Mouse (Mus musculus) G1E (cell line): ENCODE measurements at regions not wholly inside any gene's neighbourhood (a gene's known extent, or its start where the extent isn't known, plus 50 kb on each side); places are given as distances from the start of the nearest gene placed in this dataset.

Experiments
- ATAC-seq: 2 replicates; pipeline ENCODE4 v1.8.0; 2016; ENCODE audit warnings: mild to moderate bottlenecking; ENCODE audit not compliant: insufficient number of reproducible peaks, poor library complexity, low FRiP score, severe bottlenecking; ENCODE audit errors: extremely low read depth
- DNase-seq: peaks from one replicate; pipeline ENCODE4 v3.0.0; 2012; ENCODE audit warnings: low spot score
- H3K27me3 ChIP-seq: 2 replicates; pipeline ENCODE4 v1.6.1; 2012; ENCODE audit warnings: mild to moderate bottlenecking, low read length, inconsistent platforms; ENCODE audit not compliant: insufficient read depth
- H3K36me3 ChIP-seq: replicated peaks from 2 replicates; pipeline ENCODE3; 2012; ENCODE audit warnings: mild to moderate bottlenecking, inconsistent platforms
- H3K4me1 ChIP-seq: 2 replicates; pipeline ENCODE4 v1.6.1; 2012; ENCODE audit warnings: low read depth, low read length, inconsistent platforms, mixed read lengths; ENCODE audit not compliant: insufficient read depth
- H3K4me3 ChIP-seq: 2 replicates; pipeline ENCODE4 v1.5.1; 2012; ENCODE audit warnings: low read depth, mild to moderate bottlenecking, inconsistent platforms, low read length, moderate library complexity, mixed read lengths
- H3K9me3 ChIP-seq: replicated peaks from 2 replicates; pipeline ENCODE4 v1.6.1; 2012; ENCODE audit warnings: inconsistent platforms
- CTCF ChIP-seq: IDR thresholded peaks from 2 replicates; pipeline ENCODE4 v1.5.1; 2012; ENCODE audit warnings: low read depth, low read length, inconsistent platforms, mixed read lengths
- GATA1 ChIP-seq: IDR thresholded peaks from 2 replicates; pipeline ENCODE4 v1.6.1; 2012; ENCODE audit warnings: borderline replicate concordance, low read length, inconsistent platforms, mixed read lengths
- GATA2 ChIP-seq: IDR thresholded peaks from 2 replicates; pipeline ENCODE4 v1.6.1; 2012; ENCODE audit warnings: low read depth, low read length, inconsistent platforms, borderline replicate concordance
- POLR2AphosphoS5 ChIP-seq: IDR thresholded peaks from 2 replicates; pipeline ENCODE4 v1.6.1; 2012; ENCODE audit warnings: low read depth, low read length, inconsistent platforms; ENCODE audit not compliant: insufficient replicate concordance
- TAL1 ChIP-seq: conservative IDR thresholded peaks from 2 replicates; pipeline ENCODE4 v1.6.1; 2012; ENCODE audit warnings: low read depth, low read length, inconsistent platforms, mixed read lengths

DNA sequence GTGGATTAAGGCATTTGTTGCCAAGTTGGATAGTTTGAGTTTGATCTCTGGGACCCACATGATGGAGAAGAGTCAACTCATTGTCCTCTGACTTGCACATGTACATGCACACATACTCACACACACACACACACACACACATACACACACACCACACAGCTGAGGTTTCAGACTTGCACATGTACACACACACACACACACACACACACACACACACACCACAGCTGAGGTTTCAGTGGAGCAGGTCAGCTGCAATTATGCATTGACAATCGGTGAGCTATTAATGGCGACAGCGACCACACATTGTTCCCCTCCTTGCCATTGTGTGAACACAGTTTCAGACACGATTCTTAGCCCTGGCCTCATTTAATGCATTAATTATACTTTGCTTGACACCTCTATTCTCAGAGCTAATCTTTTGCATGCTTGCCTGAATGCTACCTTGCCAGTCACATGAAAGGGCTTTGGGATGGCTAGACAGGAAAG is 90.2 kb downstream of the Vegfa start:
- H3K9me3 ChIP-seq = no peaks in the 10 kb centered on the region
- no peaks in the 10 kb centered on the region for H3K4me1 ChIP-seq
- TF ChIP-seq GATA1 = no peak
- TF ChIP-seq GATA2 = no peak
- no peak for TF ChIP-seq POLR2AphosphoS5
- no peak for TF ChIP-seq CTCF
- TF ChIP-seq TAL1 = no peak
- no peak overlapping the region for H3K4me3 ChIP-seq
- H3K27me3 ChIP-seq = no peaks in the 10 kb centered on the region
- no peaks in the 10 kb centered on the region for H3K36me3 ChIP-seq
- ATAC-seq = no peak
- DNase-seq = no peak

DNA sequence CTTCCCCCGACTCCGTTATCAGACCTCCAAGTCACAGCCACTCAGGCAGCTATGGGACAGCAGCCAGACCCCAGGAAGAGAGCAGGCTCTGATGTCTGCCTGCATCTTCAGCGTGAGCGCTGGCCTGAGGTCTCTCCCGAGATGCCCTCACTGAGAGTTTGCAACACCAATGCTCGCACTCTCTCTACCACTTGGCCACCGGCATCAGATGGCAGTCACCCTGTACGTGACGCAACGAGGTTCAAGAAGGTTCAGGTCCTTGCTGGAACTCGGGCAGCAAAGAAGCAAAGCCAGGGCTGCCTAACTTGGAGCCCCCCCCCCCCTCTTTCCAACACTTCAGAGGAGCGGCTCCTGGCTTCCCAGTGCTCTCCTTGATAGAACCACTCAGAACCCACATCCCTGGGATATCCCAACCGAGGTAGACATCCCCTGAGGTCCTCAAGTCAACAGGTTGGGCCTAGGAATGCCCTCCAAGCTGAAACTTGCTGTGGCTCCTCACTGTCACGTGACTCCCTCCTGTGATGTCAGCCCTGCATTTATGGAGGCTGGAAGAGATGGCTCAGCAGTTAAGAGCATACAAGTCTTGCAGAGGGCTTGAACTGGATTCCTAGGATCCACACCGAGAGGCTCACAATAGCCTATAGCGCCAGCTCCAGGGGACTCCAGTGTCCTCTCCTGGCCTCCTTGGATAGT is 91.9 kb downstream of the Vegfa start:
- TF ChIP-seq POLR2AphosphoS5 (no peak), GATA2 (no peak), GATA1 (no peak), TAL1 (no peak), CTCF (no peak)
- H3K27me3 ChIP-seq = no peaks in the 10 kb centered on the region; the same call in 1 of the 2 replicates
- H3K36me3 ChIP-seq = no peaks in the 10 kb centered on the region
- DNase-seq (no peak), ATAC-seq (no peak)
- H3K9me3 ChIP-seq = no peaks in the 10 kb centered on the region
- no peak overlapping the region for H3K4me3 ChIP-seq
- H3K4me1 ChIP-seq = no peaks in the 10 kb centered on the region

DNA sequence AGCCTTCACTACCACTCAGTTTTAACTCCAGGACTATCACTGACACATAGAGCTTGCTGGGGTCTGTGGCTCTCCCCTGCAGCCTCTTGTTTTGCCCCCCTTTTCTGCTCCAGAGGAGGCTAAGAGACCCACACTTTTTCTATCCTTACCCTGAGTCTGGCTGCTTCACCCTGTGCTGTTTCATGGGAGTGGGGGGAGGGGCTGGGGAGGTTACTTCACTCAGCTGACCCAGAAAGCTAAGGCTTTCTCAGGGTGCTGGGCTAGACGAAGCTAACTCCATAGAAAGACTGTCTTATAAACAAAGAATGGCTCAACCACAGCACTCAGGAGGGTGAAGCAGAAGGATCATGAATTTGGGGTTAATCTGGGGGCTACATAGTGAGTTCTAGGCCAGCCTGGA is 93.9 kb downstream of the Vegfa start:
- no peaks in the 10 kb centered on the region for H3K4me1 ChIP-seq
- H3K4me3 ChIP-seq = no peak overlapping the region
- no peaks in the 10 kb centered on the region for H3K9me3 ChIP-seq
- no peak for TF ChIP-seq GATA1
- no peak for TF ChIP-seq TAL1
- H3K36me3 ChIP-seq = no peaks in the 10 kb centered on the region
- ATAC-seq (no peak), DNase-seq (no peak)
- peaks cover 4% of the 10 kb centered on the region for H3K27me3 ChIP-seq

DNA sequence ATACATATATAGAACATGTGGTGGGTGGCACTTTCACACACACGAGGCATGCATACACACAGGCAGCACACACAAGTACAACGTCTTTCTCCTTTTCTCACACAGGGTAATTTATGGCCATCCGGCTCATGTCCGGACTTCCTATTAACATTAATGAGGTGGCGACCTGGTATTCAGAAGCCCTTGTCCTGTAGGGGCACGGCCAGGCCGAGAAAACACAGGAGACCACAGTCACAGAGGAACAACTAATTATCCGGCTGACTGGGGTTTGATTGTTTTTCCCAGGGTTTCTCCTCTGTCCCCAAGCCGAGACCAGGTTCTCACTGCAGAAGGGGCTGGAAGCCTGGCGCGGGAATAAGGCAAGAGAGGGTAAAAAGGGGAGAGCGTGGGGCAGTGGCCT is 95.6 kb downstream of the Vegfa start:
- no peaks in the 10 kb centered on the region for H3K9me3 ChIP-seq
- no peak for DNase-seq
- H3K36me3 ChIP-seq = no peaks in the 10 kb centered on the region
- no peak overlapping the region for H3K4me3 ChIP-seq
- ATAC-seq = no peak
- no peaks in the 10 kb centered on the region for H3K4me1 ChIP-seq
- TF ChIP-seq GATA1 = no peak
- no peak for TF ChIP-seq TAL1
- TF ChIP-seq CTCF = no peak
- no peak for TF ChIP-seq GATA2
- TF ChIP-seq POLR2AphosphoS5 = no peak
- peaks cover 4% of the 10 kb centered on the region for H3K27me3 ChIP-seq

DNA sequence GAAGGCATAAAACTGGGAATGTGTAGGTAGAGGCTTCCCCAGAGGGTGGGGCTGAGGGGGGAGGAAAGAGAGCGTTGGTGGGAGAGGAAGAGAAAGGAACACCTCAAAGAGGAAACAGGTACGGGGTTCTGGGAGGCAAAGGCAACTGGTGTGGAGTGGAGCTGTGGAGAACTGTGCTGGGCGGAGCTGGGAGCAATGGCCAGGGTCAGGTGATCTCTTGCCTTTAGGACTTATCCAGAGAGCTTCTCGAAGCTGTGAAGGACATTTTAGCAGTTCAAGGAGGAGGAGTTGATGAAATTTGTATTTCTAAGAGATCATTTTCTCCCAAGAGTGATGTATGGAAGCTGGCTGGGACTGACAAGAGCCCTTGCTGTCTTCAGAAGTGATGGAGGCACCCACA is 96.9 kb downstream of the Vegfa start:
- no peaks in the 10 kb centered on the region for H3K4me1 ChIP-seq
- peaks cover 11% of the 10 kb centered on the region for H3K27me3 ChIP-seq
- no peak overlapping the region for H3K4me3 ChIP-seq
- H3K36me3 ChIP-seq = no peaks in the 10 kb centered on the region
- no peak for TF ChIP-seq TAL1
- no peak for TF ChIP-seq POLR2AphosphoS5
- TF ChIP-seq GATA1 = no peak
- TF ChIP-seq GATA2 = no peak
- no peak for TF ChIP-seq CTCF
- no peak for DNase-seq
- no peak for ATAC-seq
- no peaks in the 10 kb centered on the region for H3K9me3 ChIP-seq

DNA sequence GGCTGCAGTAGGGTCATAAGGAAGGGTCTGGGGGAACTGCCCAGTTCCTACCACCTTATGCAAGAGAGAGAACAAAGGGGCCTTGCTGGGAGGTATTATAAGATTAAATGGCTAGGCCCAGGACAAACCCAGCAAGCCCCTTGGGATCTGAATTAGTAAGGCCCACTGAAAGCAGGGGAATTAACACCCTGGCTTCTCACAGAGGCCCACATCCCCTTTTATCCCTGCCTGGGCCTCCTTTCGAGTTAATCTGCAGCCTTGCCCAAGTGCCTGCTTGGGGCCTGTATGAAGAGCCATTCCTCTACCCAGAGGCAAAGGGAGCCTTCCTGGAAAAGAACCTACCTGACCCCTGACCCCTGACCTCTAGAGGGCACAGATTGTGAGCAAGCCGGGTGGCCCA is 98.2 kb downstream of the Vegfa start:
- no peaks in the 10 kb centered on the region for H3K4me1 ChIP-seq
- peaks cover 14% of the 10 kb centered on the region for H3K27me3 ChIP-seq
- no peak overlapping the region for H3K4me3 ChIP-seq
- no peaks in the 10 kb centered on the region for H3K36me3 ChIP-seq
- no peak for DNase-seq
- no peak for TF ChIP-seq TAL1
- TF ChIP-seq GATA1 = no peak
- TF ChIP-seq GATA2 = no peak
- no peak for TF ChIP-seq POLR2AphosphoS5
- no peak for TF ChIP-seq CTCF
- no peak for ATAC-seq
- no peaks in the 10 kb centered on the region for H3K9me3 ChIP-seq
